Mouse (Mus musculus) testis, adult 2 months (tissue): ENCODE measurements around the gene Hopx.

Experiments
- CTCF ChIP-seq: fragments of 200-500 bp; IDR thresholded peaks from 2 replicates; pipeline ENCODE4 v1.5.1; 2012; ENCODE audit warnings: low read depth, mild to moderate bottlenecking, inconsistent platforms, low read length, moderate library complexity; ENCODE audit not compliant: control insufficient read depth, insufficient read depth, insufficient replicate concordance
- POLR2A ChIP-seq: fragments of 200-500 bp; IDR thresholded peaks from 2 replicates; pipeline ENCODE4 v1.6.1; 2012; ENCODE audit warnings: low read depth, mild to moderate bottlenecking, inconsistent platforms, low read length, moderate library complexity; ENCODE audit not compliant: control insufficient read depth

DNA sequence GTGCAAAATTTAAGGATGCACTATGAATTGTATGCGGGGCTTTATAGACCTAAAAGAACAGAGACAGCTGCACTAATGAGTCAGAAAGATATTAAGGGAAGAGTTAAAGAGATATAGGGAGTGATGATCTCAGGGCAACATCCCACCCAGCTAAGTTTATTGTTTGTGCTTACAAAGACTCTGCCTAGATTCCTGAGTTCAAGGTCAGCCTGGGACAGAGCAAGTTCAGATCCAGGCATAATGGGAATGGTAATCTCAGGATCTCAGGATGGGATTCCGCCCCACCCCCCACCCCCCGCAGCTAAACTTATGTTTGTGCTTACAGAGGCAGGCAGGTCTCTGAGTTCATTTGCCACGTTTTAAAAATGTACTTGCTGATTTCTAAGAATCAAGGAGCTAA, 13.9 kb upstream of the Hopx start:
- TF ChIP-seq CTCF (no peak), POLR2A (no peak)
